Mouse (Mus musculus) gastrocnemius, postnatal 36 days (tissue): ENCODE measurements around the gene Degs1. TPM values are rescaled to one million over a fixed set of nuclear protein-coding genes. Genes with fewer than 3 reads are reported as not detected.

Experiments
- DNase-seq, 2 experiments: peaks; one replicate each; pipeline ENCODE4 v3.0.0; 2022
- intact Hi-C: fragments of 180-260 bp; cut with DNase I; formaldehyde crosslinking; loops from one replicate; pipeline ENCODE4 v1.15.1; 2025
- total RNA-seq, 2 experiments: library from RNA; stranded (reverse); gene quantifications; 2 replicates each; pipeline ENCODE4 v1.2.3; 2021

Gene Degs1
- total RNA-seq, 2 experiments from 2014 or later: 16.1 to 19.5 TPM

DNA sequence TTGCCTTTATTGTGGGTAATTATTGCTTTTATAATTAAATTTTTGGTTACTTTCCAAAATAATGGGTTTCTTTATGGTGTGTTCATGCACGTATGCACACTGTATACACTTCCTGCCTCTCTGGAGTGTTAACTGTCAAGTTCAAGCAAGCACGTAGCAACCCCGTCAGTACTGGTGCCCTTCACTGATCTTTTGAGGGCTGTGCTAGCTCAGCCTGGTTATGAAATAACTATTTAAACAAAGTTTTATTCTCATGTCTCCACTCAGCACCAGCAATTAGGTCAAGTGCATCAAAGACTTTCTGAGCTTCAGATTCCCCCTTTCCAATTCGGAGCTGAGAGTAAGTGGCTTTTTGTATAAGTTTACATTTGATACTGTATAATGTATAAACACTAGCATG lies 53.2 kb downstream of the Degs1 start:
- intact Hi-C loops: no loop called here
- DNase-seq: no peak

GRCm38 (mm10) chr1:182227141-182227963 lies 55.3 kb downstream of the Degs1 start:
- intact Hi-C loops: no loop called here
- no peak for DNase-seq

- no peak for DNase-seq
- intact Hi-C loops: no loop called here
These were observed 56.3 kb downstream of the Degs1 start for GRCm38 (mm10) chr1:182226261-182226660.

Other genes starting within 250 kb of the Degs1 start
- 10 to 100 TPM; 38.7 to 42.4 TPM for gene Srp9, start 158.1 kb downstream of the Degs1 start, total RNA-seq
- gene Vmn1r1, start 118.3 kb downstream of the Degs1 start, total RNA-seq: not detected
- gene Fbxo28, start 58.8 kb upstream of the Degs1 start, total RNA-seq: 10 to 100 TPM; 17.3 to 17.5 TPM
- 10 to 100 TPM in 1 of 2 experiments, 1 to 10 TPM in 1; 7.5 to 10.5 TPM for gene Trp53bp2, start 126.4 kb upstream of the Degs1 start, total RNA-seq
- 10 to 100 TPM; 43.9 to 51.1 TPM for gene Capn2, start 234.8 kb upstream of the Degs1 start, total RNA-seq